Mouse (Mus musculus) frontal cortex, postnatal 36 days (tissue): ENCODE data around the gene Relch.
"Not testable (repeated sequence)": the region's sequence is repeated elsewhere in the genome, so short reads cannot be mapped to it uniquely, and the experiment has no call there.

Experiments
- DNase-seq, 2 experiments: peaks; one replicate each; pipeline ENCODE4 v3.0.0; 2022; ENCODE audit warnings: low spot score in 2 of 2

The Relch gene

DNA sequence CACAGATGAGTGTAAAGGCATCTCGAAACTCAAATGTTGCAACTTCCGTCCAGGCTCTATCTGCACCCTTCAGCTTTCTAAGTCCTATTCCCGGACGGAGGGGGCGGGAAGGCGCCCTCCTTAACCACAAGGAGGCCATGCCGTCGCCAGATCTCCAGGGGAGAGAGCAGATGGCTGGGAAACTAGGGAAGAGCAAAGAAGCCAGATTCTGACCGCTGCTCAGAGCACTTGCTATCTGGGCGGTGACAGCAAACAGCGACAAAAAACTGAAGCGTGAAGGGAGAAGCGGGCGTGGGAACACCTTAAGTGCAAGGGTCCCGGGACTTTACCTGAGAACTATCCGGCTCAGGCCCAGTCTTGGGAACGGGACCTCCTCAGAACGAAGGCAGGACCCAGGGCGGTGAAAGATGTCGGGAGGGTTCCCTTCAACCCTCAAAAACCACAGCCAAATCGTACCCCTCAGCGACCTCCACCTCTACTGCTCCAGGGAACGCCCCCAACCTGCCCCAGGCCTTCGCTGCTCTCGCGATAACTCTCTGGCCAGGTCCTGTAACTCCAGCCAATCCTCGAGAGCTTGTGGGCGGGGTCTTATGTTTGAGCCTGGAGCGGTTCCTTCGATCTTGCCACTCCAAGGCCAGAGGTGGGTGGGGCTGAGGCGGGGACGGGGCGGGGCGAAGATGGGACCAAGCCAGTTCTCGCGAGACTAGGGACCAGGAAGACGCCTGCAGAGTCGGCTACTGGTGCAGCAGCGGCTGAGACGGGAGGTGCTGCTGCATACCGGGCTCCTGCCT, at the start of gene Relch, which contains the start of gene Pign:
Relch (plus strand) TSS at position 691 of the 791 bp plus-strand sequence.
Pign (minus strand) TSS at position 507 of the 791 bp plus-strand sequence.
- peak; percentile 95 to 96 for DNase-seq

GRCm38 (mm10) chr1:105630481-105630880, 33.2 kb upstream of the Relch start:
- DNase-seq = peak; percentile 2 to 48

GRCm38 (mm10) chr1:105644093-105644492, 19.6 kb upstream of the Relch start:
- no peak for DNase-seq

DNA sequence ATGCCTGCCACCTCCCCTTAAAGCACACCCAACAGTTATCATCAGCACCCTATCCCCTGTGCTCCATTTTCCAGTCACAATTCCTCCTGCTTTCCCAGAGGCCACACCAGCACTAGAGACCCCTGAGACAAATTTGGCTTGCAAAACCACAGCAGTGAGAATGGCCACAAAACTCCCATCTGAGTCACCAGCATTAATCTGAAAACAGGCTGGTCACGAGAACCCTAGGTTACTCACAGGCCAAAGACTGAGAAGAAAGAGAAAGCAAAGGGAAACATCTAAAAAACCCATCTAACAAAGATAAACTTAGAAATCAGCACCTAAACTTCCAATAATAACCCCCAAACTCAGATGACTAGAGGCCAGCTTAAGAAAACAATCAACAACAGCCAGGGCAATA, 13.0 kb upstream of the Relch start:
- DNase-seq = no peak

DNA sequence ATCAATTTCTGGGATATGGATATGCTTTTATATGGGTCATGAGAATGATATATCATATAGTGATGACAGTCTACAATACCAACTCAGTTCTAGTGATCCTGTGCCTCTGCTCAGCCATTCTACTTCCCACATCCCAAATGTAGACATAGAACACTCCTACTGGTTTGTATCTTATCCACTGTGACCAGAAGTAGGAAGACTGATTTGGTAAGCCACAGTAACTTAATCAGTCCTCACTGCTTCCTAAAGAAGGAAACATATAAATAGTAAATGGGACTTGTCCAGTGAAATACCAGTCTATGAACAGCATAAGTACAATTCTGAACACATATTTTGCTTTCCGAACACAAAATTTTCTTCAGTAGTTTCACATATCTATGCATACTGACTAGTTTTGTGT, 9.7 kb upstream of the Relch start:
- no peak for DNase-seq

- DNase-seq = peak in 1 of 2 experiments; percentile 40
Observed at GRCm38 (mm10) chr1:105660015-105660414, 3.6 kb upstream of the Relch start.

DNA sequence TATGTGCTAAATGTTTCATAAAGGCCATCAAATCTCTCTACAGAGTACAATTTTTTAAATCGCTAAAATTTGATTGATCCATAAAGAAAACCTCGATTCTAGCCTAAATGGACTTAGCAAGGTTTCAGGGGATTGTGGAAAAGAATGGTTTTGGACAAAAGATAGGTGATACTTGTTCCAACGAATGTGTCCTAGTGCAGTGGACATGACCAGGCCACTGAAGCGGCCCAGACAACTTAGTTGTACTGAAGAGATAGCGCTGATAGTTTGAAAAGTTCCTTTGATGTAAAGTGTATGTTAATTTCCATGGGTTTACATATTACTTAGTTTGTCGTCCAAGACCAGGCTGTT, 866 bp upstream of the Relch start:
- no peak for DNase-seq

DNA sequence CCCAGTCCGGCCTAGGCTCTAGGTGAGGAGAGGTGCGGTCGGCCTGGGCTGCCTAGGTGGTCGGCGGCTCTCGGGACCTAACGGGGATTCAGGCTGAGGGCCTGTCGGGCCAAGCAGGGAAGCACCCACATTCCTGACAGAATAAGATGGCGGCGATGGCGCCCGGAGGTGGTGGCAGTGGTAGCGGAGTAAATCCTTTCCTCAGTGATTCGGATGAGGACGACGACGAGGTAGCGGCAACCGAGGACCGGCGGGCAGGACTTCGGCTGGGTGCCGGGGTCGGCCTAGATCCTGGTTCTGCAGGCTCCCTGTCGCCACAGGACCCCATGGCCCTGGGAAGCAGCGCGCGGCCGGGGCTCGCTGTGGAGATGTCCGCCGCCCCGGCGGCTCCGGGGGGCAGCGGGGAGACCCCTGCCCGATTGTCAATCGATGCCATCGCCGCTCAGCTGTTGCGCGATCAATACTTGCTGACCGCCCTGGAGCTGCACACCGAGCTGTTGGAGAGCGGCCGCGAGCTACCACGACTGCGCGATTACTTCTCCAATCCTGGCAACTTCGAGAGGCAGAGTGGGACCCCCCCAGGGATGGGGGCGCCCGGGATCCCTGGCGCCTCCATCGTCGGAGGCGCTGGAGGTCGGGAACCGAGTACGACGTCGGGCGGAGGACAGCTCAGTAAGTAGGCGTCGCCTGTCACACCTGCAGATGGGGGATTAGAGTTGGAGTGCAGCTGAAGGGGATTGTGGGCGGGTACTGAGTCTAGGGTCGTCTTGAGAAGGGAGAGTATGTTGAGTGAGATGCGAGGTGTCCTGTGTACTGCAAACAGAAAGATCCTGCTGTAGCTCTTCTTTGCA, 526 bp downstream of the Relch start:
- peak; percentile 13 to 26 for DNase-seq

- DNase-seq = no peak
Observed at GRCm38 (mm10) chr1:105669700-105670099, 6.0 kb downstream of the Relch start.

DNA sequence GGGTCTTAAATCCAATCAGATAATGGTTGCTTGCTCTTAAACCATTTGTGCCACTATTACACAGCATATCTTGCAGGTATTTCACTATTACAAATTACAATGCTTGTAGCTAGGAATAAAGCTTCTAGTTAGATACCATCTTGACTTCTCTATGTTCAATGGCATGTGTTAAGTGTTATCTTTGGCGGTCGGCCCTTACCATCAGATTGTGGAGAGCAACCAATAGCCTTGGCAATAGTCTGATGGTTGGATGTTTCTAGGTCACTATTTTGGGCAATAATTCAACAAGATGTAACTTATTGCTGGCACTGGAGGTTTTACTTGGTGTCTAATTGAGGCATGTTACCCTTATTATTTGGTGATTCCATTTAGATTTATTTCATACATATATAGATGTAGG, 11.1 kb downstream of the Relch start:
- DNase-seq = no peak

DNA sequence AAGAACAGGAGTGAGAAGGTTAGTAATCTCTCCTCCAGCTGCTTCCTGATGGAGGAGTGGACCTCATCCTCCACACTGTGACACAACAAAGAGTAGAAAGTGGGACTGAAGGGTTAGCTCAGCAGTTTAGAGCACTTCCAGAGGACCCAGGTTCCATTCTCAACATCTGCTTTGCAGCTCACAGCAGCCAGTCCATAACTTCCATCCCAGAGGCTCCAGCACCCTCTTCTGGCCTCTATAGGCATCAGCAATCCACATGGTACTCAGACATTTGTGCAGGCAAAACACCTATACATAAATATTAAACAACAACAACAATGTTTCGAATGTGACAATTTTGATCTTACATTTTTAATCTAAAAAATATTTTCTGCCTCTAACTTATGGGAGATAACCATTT, 16.9 kb downstream of the Relch start:
- DNase-seq = no peak

DNA sequence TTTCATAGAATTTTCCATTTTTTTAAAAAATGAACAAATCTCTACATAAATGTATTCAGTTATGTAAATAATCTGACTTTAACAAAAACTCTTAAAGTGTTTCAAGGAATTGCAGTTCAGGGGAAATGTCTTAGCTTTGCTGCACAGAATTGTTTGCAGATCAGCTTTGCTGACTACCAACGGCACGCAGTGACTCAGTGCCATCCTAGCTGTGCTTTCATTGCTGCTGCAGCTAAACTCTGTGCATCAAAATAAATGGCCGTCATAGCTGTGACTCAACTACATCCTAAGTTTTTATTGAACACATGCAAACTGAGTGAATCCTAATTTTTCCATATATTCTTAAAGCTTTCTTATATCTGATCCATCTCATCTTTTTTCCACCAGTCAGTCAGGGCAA, 21.8 kb downstream of the Relch start:
- DNase-seq = no peak

DNA sequence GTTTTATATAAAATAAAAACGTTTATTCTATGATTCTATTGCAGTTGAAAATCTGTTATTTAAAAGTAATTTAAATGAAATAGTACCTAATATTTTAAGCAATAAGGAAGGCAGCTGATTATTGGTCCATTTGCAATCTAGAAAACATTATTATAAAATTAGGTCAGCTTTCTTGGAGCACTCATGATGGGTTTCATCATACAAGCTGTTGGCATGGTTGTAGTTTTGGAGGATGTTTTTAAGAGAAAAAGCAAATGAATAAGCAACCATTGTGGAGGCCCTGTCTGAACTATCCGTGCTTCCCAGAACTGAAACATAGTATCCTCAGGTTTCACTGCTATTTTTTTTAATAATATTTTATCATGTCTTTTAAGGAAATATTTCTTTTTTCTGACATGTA, 31.9 kb downstream of the Relch start:
- no peak for DNase-seq

DNA sequence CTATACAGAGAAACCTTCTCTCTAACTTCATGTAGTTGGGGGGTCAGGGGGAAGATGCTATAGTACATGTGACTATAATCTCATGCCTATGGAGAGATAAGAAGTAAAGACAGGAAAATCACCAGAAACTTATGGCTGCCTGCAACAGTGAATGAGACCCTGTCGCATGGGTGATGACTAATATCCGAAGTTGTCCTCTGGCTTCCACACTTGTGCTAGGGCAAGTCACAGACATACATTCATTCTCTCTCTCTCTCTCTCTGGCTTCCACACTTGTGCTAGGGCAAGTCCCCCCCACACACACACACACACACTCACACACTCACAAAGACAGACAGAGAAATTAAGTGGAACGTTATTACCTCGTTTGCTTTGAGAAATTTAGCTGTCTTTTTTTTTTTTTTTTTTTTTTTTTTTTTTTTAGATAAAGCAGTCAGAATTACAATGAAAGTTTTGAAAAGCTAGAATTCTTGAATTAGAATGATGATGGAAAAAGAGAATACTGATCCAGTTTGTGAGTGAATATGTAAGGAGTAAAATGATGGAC, 37.4 kb downstream of the Relch start:
- DNase-seq = no peak

DNA sequence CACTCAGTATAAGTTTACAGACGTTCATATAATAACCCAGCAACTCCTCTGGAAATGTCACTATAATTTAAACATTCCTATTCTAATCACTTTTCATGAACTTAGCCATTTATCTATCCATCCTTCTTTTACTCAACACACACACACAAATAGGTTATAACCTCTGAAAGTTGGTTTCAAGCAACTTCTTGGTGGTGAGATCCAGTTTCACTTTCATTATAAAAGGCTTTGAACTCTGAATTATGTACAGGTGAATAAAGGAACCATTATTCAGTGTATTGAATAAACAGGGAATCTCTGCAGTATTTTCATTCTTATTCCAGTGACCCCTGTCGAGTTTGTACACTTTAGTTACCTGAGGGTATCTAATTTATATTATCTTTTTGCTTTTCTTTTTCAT, 45.8 kb downstream of the Relch start:
- DNase-seq = no peak

DNA sequence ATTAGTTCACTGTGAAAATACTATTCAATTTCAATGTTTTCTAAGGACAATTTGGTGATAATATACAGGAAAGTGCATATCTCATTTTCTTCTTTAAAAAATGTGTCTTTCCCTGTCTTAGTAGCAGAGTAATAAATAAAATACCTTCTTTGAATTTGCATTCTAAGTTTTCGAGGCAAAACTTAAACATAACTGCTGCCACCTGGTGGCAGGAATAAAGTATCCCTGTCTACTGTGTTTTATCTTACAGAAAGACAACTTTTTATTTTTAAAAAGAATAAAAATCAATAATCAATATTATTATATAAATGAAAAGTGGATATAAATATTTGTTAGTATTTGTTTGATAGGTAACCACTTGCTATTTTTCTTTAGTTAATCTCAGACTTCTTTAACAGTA, 47.6 kb downstream of the Relch start:
- peak in 1 of 2 experiments; percentile 23 for DNase-seq

GRCm38 (mm10) chr1:105712822-105713221, 49.2 kb downstream of the Relch start:
- DNase-seq = no peak

GRCm38 (mm10) chr1:105718358-105718757, 54.7 kb downstream of the Relch start:
- DNase-seq = no peak

- DNase-seq = not testable (repeated sequence)
Observed at GRCm38 (mm10) chr1:105729246-105729645, 65.6 kb downstream of the Relch start.

GRCm38 (mm10) chr1:105735318-105735717, 71.7 kb downstream of the Relch start:
- no peak for DNase-seq

- no peak for DNase-seq
Observed at GRCm38 (mm10) chr1:105738334-105738733, 74.7 kb downstream of the Relch start.

- DNase-seq = no peak
Observed at GRCm38 (mm10) chr1:105739493-105739892, 75.8 kb downstream of the Relch start.

DNA sequence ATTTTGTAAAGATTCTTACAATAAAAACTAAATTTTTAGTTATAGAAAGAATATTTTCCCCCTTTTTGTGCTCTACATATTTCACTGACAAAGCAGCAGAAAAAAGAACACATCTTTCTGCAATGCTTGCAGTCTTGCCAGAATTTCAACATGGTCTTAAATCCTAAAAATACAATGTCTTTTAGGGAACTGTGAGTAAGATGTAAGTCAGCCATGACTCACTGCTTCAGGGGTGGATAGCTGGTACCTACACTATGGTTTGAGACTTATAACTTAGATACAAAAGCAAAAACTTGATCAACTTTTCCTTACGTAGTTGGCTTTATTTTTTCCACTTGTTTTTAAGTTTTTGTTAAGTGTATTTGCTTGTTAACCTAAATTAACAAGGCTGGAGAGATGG, 78.8 kb downstream of the Relch start:
- DNase-seq = peak in 1 of 2 experiments; percentile 37
